Comparison of ENCODE assay signal across 8 mouse cellular contexts in the genomic region with DNA sequence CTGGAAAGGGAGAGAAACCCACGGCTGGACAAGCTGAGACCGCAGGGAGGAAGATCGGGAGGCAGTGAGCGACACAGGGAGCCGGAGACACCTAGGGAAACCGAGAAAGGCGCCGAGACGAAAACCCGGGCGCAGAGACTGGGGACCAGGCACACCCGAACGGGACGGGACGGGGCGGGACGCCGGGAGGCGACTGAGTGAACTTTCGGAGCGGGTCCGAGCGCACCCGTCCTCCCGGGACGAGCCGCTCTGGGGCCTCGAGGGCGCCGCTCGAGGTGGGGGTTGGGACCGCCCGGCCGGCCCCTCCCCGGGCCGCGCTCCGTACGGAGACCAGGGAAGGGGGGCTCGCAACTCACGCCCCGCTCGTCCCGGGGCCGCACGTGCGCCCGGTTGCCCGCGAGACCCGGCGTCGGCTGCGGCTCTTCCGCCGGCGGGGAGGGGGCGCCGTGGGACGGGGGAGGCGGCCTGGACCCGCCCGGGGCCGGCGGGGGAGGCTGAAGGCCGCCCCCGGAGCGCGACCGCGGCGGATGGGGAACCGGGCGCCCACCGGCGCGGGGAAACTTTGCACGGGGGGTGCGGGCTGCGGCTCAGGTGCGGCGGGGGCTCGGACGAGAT. TPM values are rescaled to one million over a fixed set of nuclear protein-coding genes. Genes with fewer than 3 reads are reported as not detected.
DNase-seq lines count a peak whose midpoint lies in the region; ATAC-seq and TF ChIP-seq lines count a peak whose summit lies in the region.

No protein-coding gene starts in this region.

- no peaks in the 10 kb centered on the region for H3K27me3 ChIP-seq in forebrain, embryonic 16.5 days (replicated peaks; ENCODE audit: control insufficient read depth, insufficient read depth, low read length)
- H3K27me3 ChIP-seq in intestine, embryonic 16.5 days (replicated peaks; ENCODE audit: control insufficient read depth, insufficient read depth, low read length) = no peaks in the 10 kb centered on the region
- H3K27me3 ChIP-seq in liver, postnatal 0 days (ENCODE audit: insufficient read depth, low read length) = peaks cover 29% of the 10 kb centered on the region

- peak overlapping the region; percentile 70 for H3K4me3 ChIP-seq in left cerebral cortex, adult 2 months
- H3K4me3 ChIP-seq in forebrain, embryonic 16.5 days (replicated peaks; ENCODE audit: low read length) = peak overlapping the region; percentile 73
- peak overlapping the region; percentile 79 for H3K4me3 ChIP-seq in intestine, embryonic 16.5 days (ENCODE audit: low read length)
- H3K4me3 ChIP-seq in liver, postnatal 0 days (ENCODE audit: low read depth, low read length) = peak overlapping the region; percentile 65

- intact Hi-C loops in left cerebral cortex, adult 2 months (cut with DNase I) = loop anchor here (1.0 to 10.0 kb wide), 6 partner anchors 30 to 586 kb away; partner anchors contain the start of gene Artn

- no peaks in the 10 kb centered on the region for H3K9me3 ChIP-seq in forebrain, embryonic 16.5 days (ENCODE audit: control insufficient read depth, low read length)
- no peaks in the 10 kb centered on the region for H3K9me3 ChIP-seq in intestine, embryonic 16.5 days (ENCODE audit: control insufficient read depth, low read length)
- H3K9me3 ChIP-seq in liver, postnatal 0 days (ENCODE audit: low read length) = no peaks in the 10 kb centered on the region

- H3K4me1 ChIP-seq in forebrain, embryonic 16.5 days (replicated peaks; ENCODE audit: control insufficient read depth, insufficient read depth, low read length) = peaks cover 19% of the 10 kb centered on the region
- peaks cover 33% of the 10 kb centered on the region for H3K4me1 ChIP-seq in intestine, embryonic 16.5 days (ENCODE audit: control insufficient read depth, insufficient read depth, low read length)
- peaks cover 12% of the 10 kb centered on the region; the same call in 1 of the 2 replicates for H3K4me1 ChIP-seq in liver, postnatal 0 days (ENCODE audit: insufficient read depth)

- TF ChIP-seq CTCF in left cerebral cortex, adult 2 months (IDR thresholded peaks at IDR 0.05) = no peak; the same call in 1 of the 2 replicates
- no peak for TF ChIP-seq CTCF in liver, postnatal 0 days (IDR thresholded peaks at IDR 0.05; ENCODE audit: low read depth)

- no peak for TF ChIP-seq EP300 in liver, postnatal 0 days (IDR thresholded peaks at IDR 0.05; ENCODE audit: low read depth)

- H3K27ac ChIP-seq in left cerebral cortex, adult 2 months = peak overlapping the region; percentile 47
- H3K27ac ChIP-seq in forebrain, embryonic 16.5 days (ENCODE audit: low read length) = peak overlapping the region; percentile 80
- peak overlapping the region; percentile 89 for H3K27ac ChIP-seq in intestine, embryonic 16.5 days (ENCODE audit: low read length)
- peak overlapping the region; percentile 44 for H3K27ac ChIP-seq in liver, postnatal 0 days (ENCODE audit: low read depth)

- DNase-seq in left cerebral cortex, adult 2 months (ENCODE audit: extremely low spot score in 1 of 2, low spot score in 2 of 2) = peak; percentile 26 to 37
- no peak for DNase-seq in left cerebral cortex, adult 8-10 months (ENCODE audit: low spot score in 2 of 2)
- peak; percentile 67 for DNase-seq in adrenal gland, postnatal 14 days
- peak; percentile 58 for DNase-seq in liver, postnatal 0 days
- DNase-seq in right cerebral cortex, postnatal 4 days = peak; percentile 35
- DNase-seq in spleen, adult 12 weeks (ENCODE audit: low spot score) = no peak

- H3K36me3 ChIP-seq in forebrain, embryonic 16.5 days (ENCODE audit: control insufficient read depth, insufficient read depth) = no peaks in the 10 kb centered on the region
- H3K36me3 ChIP-seq in intestine, embryonic 16.5 days (ENCODE audit: control insufficient read depth, insufficient read depth, low read length) = no peaks in the 10 kb centered on the region
- no peaks in the 10 kb centered on the region for H3K36me3 ChIP-seq in liver, postnatal 0 days (replicated peaks; ENCODE audit: insufficient read depth, low read length)

- under 1% methylated on average over 65 of the region's 84 CpGs for WGBS in forebrain, embryonic 16.5 days
- under 1% methylated on average over 77 of the region's 84 CpGs for WGBS in intestine, embryonic 16.5 days
- WGBS in liver, postnatal 0 days (ENCODE audit: insufficient replicate concordance) = 1% methylated on average over 34 of the region's 84 CpGs

- peak overlapping the region; percentile 80 for H3K4me2 ChIP-seq in forebrain, embryonic 16.5 days (ENCODE audit: low read length)
- peak overlapping the region; percentile 74 for H3K4me2 ChIP-seq in intestine, embryonic 16.5 days (ENCODE audit: low read depth, low read length)
- H3K4me2 ChIP-seq in liver, postnatal 0 days (ENCODE audit: low read depth, low read length) = peak overlapping the region; percentile 77

- H3K9ac ChIP-seq in forebrain, embryonic 16.5 days (replicated peaks; ENCODE audit: low read depth, low read length) = peak overlapping the region; percentile 90
- peak overlapping the region; percentile 92 for H3K9ac ChIP-seq in intestine, embryonic 16.5 days (ENCODE audit: low read depth, low read length)
- H3K9ac ChIP-seq in liver, postnatal 0 days (replicated peaks) = peak overlapping the region; percentile 58

- ATAC-seq in forebrain, embryonic 16.5 days = peak; percentile 34
- peak; percentile 49 for ATAC-seq in intestine, embryonic 16.5 days
- ATAC-seq in liver, postnatal 0 days = peak; percentile 46

RNA-seq across cellular contexts. Expression of gene Ptprf, which starts 0.7 kb away (rescaled TPM):
- total RNA-seq in left cerebral cortex, adult 2 months (2021) = 100 to 1,000 TPM; 118 to 119 TPM
- 100 to 1,000 TPM in 3 of 4 experiments, 10 to 100 TPM in 1; 96.0 to 114 (median 107) TPM for total RNA-seq in left cerebral cortex, adult 8-10 months (2022)
- total RNA-seq in adrenal gland, postnatal 14 days (2021) = 63.5 and 64.3 TPM in 2 replicates
- polyA plus RNA-seq in forebrain, embryonic 16.5 days (2015; fragmentation: Nextera tagmentation; extraction: Ambion mirVana) = 77.0 and 81.6 TPM in 2 replicates
- polyA plus RNA-seq in intestine, embryonic 16.5 days (2015; fragmentation: Nextera tagmentation; extraction: Ambion mirVana) = 45.8 and 54.8 TPM in 2 replicates
- 10.3 and 11.8 TPM in 2 replicates for polyA plus RNA-seq in liver, postnatal 0 days (2015; fragmentation: Nextera tagmentation; extraction: Ambion mirVana)

Comparison
In these comparisons a context has a peak if more than half of its experiments do, and no peak if none do; other contexts are left out.
1. DNase-seq: peak in left cerebral cortex, adult 2 months (2 of 2), adrenal gland, postnatal 14 days (single experiment), liver, postnatal 0 days (single experiment) and right cerebral cortex, postnatal 4 days (single experiment); none in left cerebral cortex, adult 8-10 months (0 of 2) and spleen, adult 12 weeks (single experiment).
2. Peak in every context shown above with its lines, with median percentiles within 50 percentile points of each other: H3K27ac ChIP-seq, H3K4me3 ChIP-seq, ATAC-seq, H3K4me2 ChIP-seq and H3K9ac ChIP-seq.